Mouse (Mus musculus) hindbrain, postnatal 0 days (tissue): ENCODE data around the gene 1190005I06Rik. TPM values are rescaled to one million over a fixed set of nuclear protein-coding genes. Genes with fewer than 3 reads are reported as not detected.

ENCODE experiments used
- ATAC-seq: fragments of 200-750 bp; cut with Nextera tagmentation; 2 replicates; pipeline ENCODE4 v1.8.0; 2017; ENCODE audit warnings: mild to moderate bottlenecking, moderate TSS enrichment, moderate library complexity
- DNase-seq: peaks from one replicate; pipeline ENCODE4 v3.0.0-alpha.2; 2015; ENCODE audit warnings: low spot score
- H3K27ac ChIP-seq: fragments of 300-500 bp; sonication (generic); 2 replicates; pipeline ENCODE4 v1.5.1; 2014; ENCODE audit warnings: mild to moderate bottlenecking
- H3K27me3 ChIP-seq: fragments of 300-500 bp; sonication (generic); 2 replicates; pipeline ENCODE4 v1.6.1; 2014; ENCODE audit warnings: low read length, mixed read lengths; ENCODE audit not compliant: insufficient read depth
- H3K36me3 ChIP-seq: fragments of 300-500 bp; sonication (generic); 2 replicates; pipeline ENCODE4 v1.6.1; 2014; ENCODE audit warnings: low read length, mixed read lengths; ENCODE audit not compliant: insufficient read depth
- H3K4me1 ChIP-seq: fragments of 300-500 bp; sonication (generic); 2 replicates; pipeline ENCODE4 v1.6.1; 2014; ENCODE audit warnings: antibody characterized with exemption, low read length, mixed read lengths; ENCODE audit not compliant: insufficient read depth
- H3K4me2 ChIP-seq: fragments of 300-500 bp; sonication (generic); 2 replicates; pipeline ENCODE4 v1.6.1; 2014; ENCODE audit warnings: low read depth, mild to moderate bottlenecking, low read length, moderate library complexity, mixed read lengths
- H3K4me3 ChIP-seq: fragments of 300-500 bp; sonication (generic); 2 replicates; pipeline ENCODE4 v1.5.1; 2014; ENCODE audit warnings: low read length
- H3K9ac ChIP-seq: fragments of 300-500 bp; sonication (generic); replicated peaks from 2 replicates; pipeline ENCODE4 v1.6.1; 2014; ENCODE audit warnings: mild to moderate bottlenecking, low read length, moderate library complexity, mixed read lengths
- H3K9me3 ChIP-seq: fragments of 300-500 bp; sonication (generic); 2 replicates; pipeline ENCODE4 v1.6.1; 2016; ENCODE audit warnings: low read length, mixed read lengths
- CTCF ChIP-seq: IDR thresholded peaks from 2 replicates; pipeline ENCODE4 v1.5.1; 2016; ENCODE audit warnings: antibody characterized with exemption, control low read depth, low read depth
- WGBS: fragments of 180-500 bp; shearing (Covaris S2); extraction: QIAGEN DNeasy Blood & Tissue Kit; methylation state at CpG from one replicate; pipeline ENCODE4 v1.1.7; 2014; 5-methylcytosine and 5-hydroxymethylcytosine counted together
- polyA plus RNA-seq: library from polyadenylated mRNA; unstranded; fragments of >200 nt; fragmentation: Nextera tagmentation; extraction: Ambion mirVana; gene quantifications from 2 replicates; pipeline ENCODE4 v1.2.1, GENCODE M21; 2015
- total RNA-seq: library from RNA; depleted of rRNA; stranded (reverse); fragments of >200 nt; gene quantifications from 2 replicates; pipeline ENCODE4 v1.2.3, GENCODE M21; 2014

The 1190005I06Rik gene
- total and polyA plus RNA-seq, 2 experiments from 2014 or later: 20.6 to 26.5 TPM

GRCm38 (mm10) chr8:120668374-120668905 lies 21.0 kb upstream of the 1190005I06Rik start, which contains the start of gene Emc8:
Gene Emc8 (minus strand): TSS chr8:120668573.
- Histone ChIP-seq H3K9ac (peak within 1 kb of the TSS; percentile 81), H3K27ac (peak within 1 kb of the TSS; percentile 94), H3K36me3 (peaks cover 28% of the 10 kb centered on the region), H3K4me3 (peak within 1 kb of the TSS; percentile 89), H3K4me1 (peaks cover 27% of the 10 kb centered on the region), H3K4me2 (peak within 1 kb of the TSS; percentile 88), H3K9me3 (no peaks in the 10 kb centered on the region), H3K27me3 (no peaks in the 10 kb centered on the region)
- ATAC-seq (no peak; the same call in 1 of the 2 replicates), DNase-seq (no peak)
- no peak for TF ChIP-seq CTCF
- WGBS: 2% methylated on average over 46 of the region's 51 CpGs

GRCm38 (mm10) chr8:120667561-120668373 lies 20.3 kb upstream of the 1190005I06Rik start, which contains the start of the genes Gm27021 and Cox4i1:
Gene Gm27021 (minus strand): TSS chr8:120668079.
Gene Cox4i1 (plus strand): TSS chr8:120668222.
- peaks cover 27% of the 10 kb centered on the region for H3K4me1 ChIP-seq
- peaks cover 21% of the 10 kb centered on the region for H3K36me3 ChIP-seq
- no peaks in the 10 kb centered on the region for H3K27me3 ChIP-seq
- peak within 1 kb of the TSS; percentile 81 for H3K9ac ChIP-seq
- H3K4me2 ChIP-seq: peak within 1 kb of the TSS; percentile 88
- peak within 1 kb of the TSS; percentile 94 for H3K27ac ChIP-seq
- peak within 1 kb of the TSS; percentile 89 for H3K4me3 ChIP-seq
- DNase-seq: peak; percentile 96
- peak; percentile 37 for TF ChIP-seq CTCF
- 2% methylated on average over 91 of the region's 105 CpGs for WGBS
- ATAC-seq: peak; percentile 96
- H3K9me3 ChIP-seq: no peaks in the 10 kb centered on the region

- WGBS: 2% methylated on average over 17 of the region's 17 CpGs
These were observed 19.5 kb upstream of the 1190005I06Rik start for GRCm38 (mm10) chr8:120666807-120667470.

GRCm38 (mm10) chr8:120665726-120666455 lies 18.5 kb upstream of the 1190005I06Rik start:
- H3K9ac ChIP-seq: peak overlapping the region; percentile 81; the same call in 1 of the 2 replicates
- 65% methylated on average over 3 of the region's 3 CpGs for WGBS
- ATAC-seq (no peak), DNase-seq (peak; percentile 22)
- peak; percentile 52 for TF ChIP-seq CTCF
- H3K4me3 ChIP-seq: peak overlapping the region; percentile 89
- H3K36me3 ChIP-seq: peaks cover 5% of the 10 kb centered on the region; the same call in 1 of the 2 replicates
- no peaks in the 10 kb centered on the region for H3K27me3 ChIP-seq
- H3K27ac ChIP-seq: peak overlapping the region; percentile 64; the same call in 1 of the 2 replicates
- H3K4me1 ChIP-seq: peaks cover 27% of the 10 kb centered on the region
- no peaks in the 10 kb centered on the region for H3K9me3 ChIP-seq
- H3K4me2 ChIP-seq: peak overlapping the region; percentile 88

More at GRCm38 (mm10) chr8:120666807-120667470, 19.5 kb upstream of the 1190005I06Rik start:
- Histone ChIP-seq H3K36me3 (peaks cover 13% of the 10 kb centered on the region; the same call in 1 of the 2 replicates), H3K4me3 (peak overlapping the region; percentile 89), H3K4me2 (peak overlapping the region; percentile 88), H3K4me1 (peaks cover 27% of the 10 kb centered on the region), H3K27ac (peak overlapping the region; percentile 94), H3K27me3 (no peaks in the 10 kb centered on the region), H3K9ac (peak overlapping the region; percentile 81), H3K9me3 (no peaks in the 10 kb centered on the region)
- DNase-seq: no peak
- TF ChIP-seq CTCF: no peak
- no peak for ATAC-seq

- DNase-seq (peak; percentile 31), ATAC-seq (no peak)
- no peaks in the 10 kb centered on the region for H3K27me3 ChIP-seq
- no peak overlapping the region for H3K9ac ChIP-seq
- H3K36me3 ChIP-seq: no peaks in the 10 kb centered on the region
- H3K4me2 ChIP-seq: peak overlapping the region; percentile 25; the same call in 1 of the 2 replicates
- peaks cover 27% of the 10 kb centered on the region for H3K4me1 ChIP-seq
- no peaks in the 10 kb centered on the region for H3K9me3 ChIP-seq
- H3K27ac ChIP-seq: peak overlapping the region; percentile 56; the same call in 1 of the 2 replicates
- 59% methylated on average over 6 of the region's 6 CpGs for WGBS
- no peak overlapping the region for H3K4me3 ChIP-seq
- no peak for TF ChIP-seq CTCF
These were observed 17.1 kb upstream of the 1190005I06Rik start for GRCm38 (mm10) chr8:120664566-120664965.

GRCm38 (mm10) chr8:120657415-120657814 lies 10.0 kb upstream of the 1190005I06Rik start:
- peak; percentile 48 for DNase-seq
- H3K4me3 ChIP-seq: no peak overlapping the region
- peak overlapping the region; percentile 17; the same call in 1 of the 2 replicates for H3K27ac ChIP-seq
- TF ChIP-seq CTCF: no peak
- ATAC-seq: peak; percentile 80
- WGBS: 69% methylated on average over 8 of the region's 8 CpGs
- H3K4me2 ChIP-seq: no peak overlapping the region
- H3K36me3 ChIP-seq: peaks cover 37% of the 10 kb centered on the region; the same call in 1 of the 2 replicates
- no peaks in the 10 kb centered on the region for H3K9me3 ChIP-seq
- no peaks in the 10 kb centered on the region for H3K27me3 ChIP-seq
- H3K4me1 ChIP-seq: peaks cover 3% of the 10 kb centered on the region; the same call in 1 of the 2 replicates
- no peak overlapping the region for H3K9ac ChIP-seq
